Mouse (Mus musculus) hindbrain, embryonic 16.5 days (tissue): ENCODE measurements at regions not wholly inside any gene's neighbourhood (a gene's known extent, or its start where the extent isn't known, plus 50 kb on each side); places are given as distances from the start of the nearest gene placed in this dataset.

Source experiments
- ATAC-seq: fragments of 200-750 bp; cut with Nextera tagmentation; 2 replicates; pipeline ENCODE4 v1.8.0; 2017; ENCODE audit warnings: moderate TSS enrichment, moderate library complexity
- H3K27ac ChIP-seq: fragments of 300-500 bp; sonication (generic); 2 replicates; pipeline ENCODE4 v1.5.1; 2014; ENCODE audit warnings: low read depth, mild to moderate bottlenecking, control low read depth, low read length, moderate library complexity
- H3K27me3 ChIP-seq: fragments of 300-500 bp; sonication (generic); replicated peaks from 2 replicates; pipeline ENCODE4 v1.6.1; 2014; ENCODE audit warnings: low read length; ENCODE audit not compliant: control insufficient read depth, insufficient read depth
- H3K36me3 ChIP-seq: fragments of 300-500 bp; sonication (generic); 2 replicates; pipeline ENCODE4 v1.6.1; 2014; ENCODE audit warnings: mild to moderate bottlenecking, low read length, moderate library complexity, mixed read lengths; ENCODE audit not compliant: control insufficient read depth, insufficient read depth
- H3K4me1 ChIP-seq: fragments of 300-500 bp; sonication (generic); 2 replicates; pipeline ENCODE4 v1.6.1; 2014; ENCODE audit warnings: low read depth, low read length; ENCODE audit not compliant: control insufficient read depth, insufficient read depth
- H3K4me2 ChIP-seq: fragments of 300-500 bp; sonication (generic); 2 replicates; pipeline ENCODE4 v1.6.1; 2014; ENCODE audit warnings: mild to moderate bottlenecking, low read length, control low read depth, moderate library complexity
- H3K4me3 ChIP-seq: fragments of 300-500 bp; sonication (generic); 2 replicates; pipeline ENCODE4 v1.5.1; 2014; ENCODE audit warnings: mild to moderate bottlenecking, low read length, control low read depth, moderate library complexity
- H3K9ac ChIP-seq: fragments of 300-500 bp; sonication (generic); 2 replicates; pipeline ENCODE4 v1.6.1; 2014; ENCODE audit warnings: low read depth, mild to moderate bottlenecking, control low read depth, low read length, moderate library complexity
- H3K9me3 ChIP-seq: fragments of 300-500 bp; sonication (generic); 2 replicates; pipeline ENCODE4 v1.6.1; 2014; ENCODE audit warnings: mild to moderate bottlenecking, low read length, moderate library complexity; ENCODE audit not compliant: control insufficient read depth
- WGBS: fragments of 180-500 bp; shearing (Covaris S2); extraction: QIAGEN DNeasy Blood & Tissue Kit; methylation state at CpG from one replicate; pipeline ENCODE4 v1.1.7; 2014; 5-methylcytosine and 5-hydroxymethylcytosine counted together

DNA sequence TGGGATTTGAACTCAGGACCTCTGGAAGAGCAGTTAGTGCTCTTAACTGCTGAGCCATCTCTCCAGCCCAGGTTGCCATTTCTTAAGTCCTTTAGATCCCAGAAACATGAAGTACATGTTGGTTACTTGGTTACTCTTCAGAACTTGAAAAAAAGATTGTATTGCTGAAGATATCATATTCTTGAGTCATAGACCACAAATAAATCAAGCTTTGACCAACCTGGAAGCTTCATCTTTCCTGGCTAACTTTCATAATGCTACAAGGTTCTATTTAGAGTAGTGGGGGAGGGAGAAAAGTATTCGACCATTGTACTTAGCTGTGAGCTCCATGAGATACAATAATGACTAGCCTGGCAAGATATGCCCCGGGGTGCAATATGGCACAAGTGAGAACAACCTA is 90.9 kb upstream of the Cdkn2b start:
- Histone ChIP-seq H3K4me3 (no peak overlapping the region), H3K9me3 (no peaks in the 10 kb centered on the region), H3K27ac (no peak overlapping the region), H3K4me2 (no peak overlapping the region), H3K4me1 (no peaks in the 10 kb centered on the region), H3K36me3 (no peaks in the 10 kb centered on the region), H3K27me3 (no peaks in the 10 kb centered on the region), H3K9ac (no peak overlapping the region)
- 85% methylated on average over 2 of the region's 2 CpGs for WGBS
- ATAC-seq: no peak

GRCm38 (mm10) chr4:89400342-89400741 is 89.5 kb upstream of the Cdkn2b start:
- Histone ChIP-seq H3K36me3 (no peaks in the 10 kb centered on the region), H3K4me2 (no peak overlapping the region), H3K27me3 (no peaks in the 10 kb centered on the region), H3K4me3 (no peak overlapping the region), H3K9ac (no peak overlapping the region), H3K4me1 (no peaks in the 10 kb centered on the region), H3K27ac (no peak overlapping the region), H3K9me3 (no peaks in the 10 kb centered on the region)
- ATAC-seq: no peak
- 93% methylated on average over 3 of the region's 3 CpGs for WGBS

DNA sequence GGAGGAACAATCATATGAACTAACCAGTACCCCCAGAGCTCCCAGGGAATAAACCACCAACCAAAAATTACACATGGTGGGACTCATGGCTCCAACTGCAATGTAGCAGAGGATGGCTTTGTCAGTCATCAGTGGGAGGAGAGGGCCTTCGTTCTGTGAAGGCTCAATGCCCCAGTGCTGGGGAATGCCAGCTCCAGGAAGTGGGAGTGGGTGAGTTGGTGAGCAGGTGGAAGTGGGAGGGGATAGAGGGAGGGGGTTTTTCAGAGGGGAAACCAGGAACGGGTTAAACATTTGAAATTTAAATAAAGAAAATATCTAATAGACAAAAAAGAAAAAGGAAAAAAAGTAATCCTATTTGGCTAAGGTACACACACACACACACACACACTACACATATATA is 88.4 kb upstream of the Cdkn2b start:
- no peak for ATAC-seq
- Histone ChIP-seq H3K36me3 (no peaks in the 10 kb centered on the region), H3K27ac (no peak overlapping the region), H3K27me3 (no peaks in the 10 kb centered on the region), H3K9me3 (no peaks in the 10 kb centered on the region), H3K9ac (no peak overlapping the region), H3K4me1 (no peaks in the 10 kb centered on the region), H3K4me3 (no peak overlapping the region), H3K4me2 (no peak overlapping the region)
- 85% methylated on average over 2 of the region's 2 CpGs for WGBS

DNA sequence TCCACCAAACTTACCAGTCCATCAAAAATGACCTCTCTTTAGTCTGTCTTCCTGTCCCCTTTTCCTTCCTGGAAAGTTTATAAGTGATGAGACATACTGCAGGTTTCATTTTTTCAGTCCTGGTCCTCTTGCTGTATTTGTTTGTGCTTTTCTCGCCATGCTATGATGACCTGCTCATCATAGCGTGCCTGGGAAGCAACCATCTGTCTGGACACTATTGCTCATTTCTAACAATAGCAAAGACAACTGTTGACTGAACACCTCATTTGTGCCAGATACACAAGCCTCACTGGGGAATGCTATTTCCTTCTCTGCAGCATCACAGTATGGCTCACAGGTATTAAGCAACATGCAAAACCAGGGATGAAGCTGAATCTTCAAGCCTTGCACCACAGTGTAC is 85.2 kb upstream of the Cdkn2b start:
- Histone ChIP-seq H3K9ac (no peak overlapping the region), H3K27me3 (no peaks in the 10 kb centered on the region), H3K27ac (no peak overlapping the region), H3K4me3 (no peak overlapping the region), H3K4me1 (no peaks in the 10 kb centered on the region), H3K9me3 (no peaks in the 10 kb centered on the region), H3K36me3 (no peaks in the 10 kb centered on the region), H3K4me2 (no peak overlapping the region)
- no peak for ATAC-seq
- 83% methylated on average over 2 of the region's 2 CpGs for WGBS

- Histone ChIP-seq H3K27ac (no peak overlapping the region), H3K4me3 (no peak overlapping the region), H3K4me2 (no peak overlapping the region), H3K27me3 (no peaks in the 10 kb centered on the region), H3K9me3 (no peaks in the 10 kb centered on the region), H3K36me3 (no peaks in the 10 kb centered on the region), H3K4me1 (no peaks in the 10 kb centered on the region), H3K9ac (no peak overlapping the region)
- no peak for ATAC-seq
Measured at GRCm38 (mm10) chr4:89395336-89395735, 84.5 kb upstream of the Cdkn2b start.

DNA sequence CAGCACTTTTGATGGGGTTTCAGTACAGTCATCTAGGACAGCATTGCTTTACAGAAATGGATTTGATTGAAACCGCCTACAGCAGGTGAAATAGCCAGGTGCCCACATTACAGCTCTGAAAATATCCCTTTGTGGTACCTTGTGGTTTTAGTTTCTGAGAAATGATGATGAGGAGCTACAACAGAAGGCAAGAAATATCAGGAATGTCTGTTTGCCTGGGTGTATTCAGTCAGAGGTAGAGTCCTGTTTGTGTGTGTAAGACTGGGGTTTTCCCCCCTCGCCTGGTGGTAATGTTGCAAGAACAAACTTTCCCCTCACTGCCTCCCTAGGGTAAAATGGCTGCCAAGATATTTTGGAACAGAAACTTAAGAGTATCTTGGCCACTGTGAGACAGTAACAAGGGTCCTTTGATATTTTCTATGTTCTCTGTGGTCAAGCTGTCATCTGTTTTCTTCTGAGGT is 82.4 kb upstream of the Cdkn2b start:
- Histone ChIP-seq H3K9ac (no peak overlapping the region), H3K27ac (no peak overlapping the region), H3K4me2 (no peak overlapping the region), H3K4me1 (no peaks in the 10 kb centered on the region), H3K36me3 (no peaks in the 10 kb centered on the region), H3K9me3 (no peaks in the 10 kb centered on the region), H3K27me3 (no peaks in the 10 kb centered on the region), H3K4me3 (no peak overlapping the region)
- WGBS: 88% methylated on average over 2 of the region's 2 CpGs
- ATAC-seq: no peak

DNA sequence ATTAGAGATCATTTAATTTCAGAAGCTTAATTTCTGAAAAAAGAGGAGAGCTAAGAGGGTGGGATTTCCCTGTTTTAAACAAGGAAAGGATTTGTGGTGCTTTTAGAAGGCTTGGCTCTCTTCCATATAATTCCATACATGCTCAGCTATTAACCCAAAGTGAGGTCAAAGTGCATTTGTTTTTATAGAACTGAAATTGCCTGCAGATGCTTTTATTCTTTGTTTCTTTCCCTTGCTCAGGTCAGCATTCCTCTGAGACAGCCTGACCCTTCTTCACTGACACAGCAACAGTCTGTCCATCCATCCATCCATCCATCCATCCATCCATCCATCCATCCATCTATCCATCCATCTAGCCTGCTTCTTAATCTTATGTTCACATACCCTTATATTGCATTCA is 82.0 kb upstream of the Cdkn2b start:
- no peak overlapping the region for H3K4me2 ChIP-seq
- no peak for ATAC-seq
- H3K27me3 ChIP-seq: no peaks in the 10 kb centered on the region
- no peaks in the 10 kb centered on the region for H3K36me3 ChIP-seq
- no peak overlapping the region for H3K9ac ChIP-seq
- no peak overlapping the region for H3K4me3 ChIP-seq
- no peaks in the 10 kb centered on the region for H3K4me1 ChIP-seq
- no peak overlapping the region for H3K27ac ChIP-seq
- no peaks in the 10 kb centered on the region for H3K9me3 ChIP-seq

- no peak for ATAC-seq
- Histone ChIP-seq H3K4me2 (no peak overlapping the region), H3K4me3 (no peak overlapping the region), H3K9ac (no peak overlapping the region), H3K36me3 (no peaks in the 10 kb centered on the region), H3K27me3 (no peaks in the 10 kb centered on the region), H3K9me3 (no peaks in the 10 kb centered on the region), H3K27ac (no peak overlapping the region), H3K4me1 (no peaks in the 10 kb centered on the region)
- 89% methylated on average over 9 of the region's 9 CpGs for WGBS
Measured at GRCm38 (mm10) chr4:89391463-89392308, 80.8 kb upstream of the Cdkn2b start.

- H3K9me3 ChIP-seq: no peaks in the 10 kb centered on the region
Measured at GRCm38 (mm10) chr4:89383548-89383947, 72.7 kb upstream of the Cdkn2b start.

More at GRCm38 (mm10) chr4:89383548-89383947, 72.7 kb upstream of the Cdkn2b start:
- Histone ChIP-seq H3K9ac (no peak overlapping the region), H3K4me1 (no peaks in the 10 kb centered on the region), H3K4me2 (no peak overlapping the region), H3K36me3 (no peaks in the 10 kb centered on the region), H3K27ac (no peak overlapping the region), H3K4me3 (no peak overlapping the region), H3K27me3 (no peaks in the 10 kb centered on the region)
- ATAC-seq: no peak
- WGBS: 95% methylated on average over 3 of the region's 3 CpGs
